Mouse (Mus musculus) ES-E14 (cell line): ENCODE measurements at regions not wholly inside any gene's neighbourhood (a gene's known extent, or its start where the extent isn't known, plus 50 kb on each side); places are given as distances from the start of the nearest gene placed in this dataset.
A peak's percentile ranks its signal among the peaks of the same experiment; 100 is the strongest.

Experiments
- DNase-seq: peaks from one replicate; pipeline ENCODE4 v3.0.0-alpha.2; 2013; ENCODE audit warnings: low read depth, low spot score
- H3K27ac ChIP-seq: 2 replicates; pipeline ENCODE4 v1.5.1; 2012; ENCODE audit warnings: low read depth, mild to moderate bottlenecking, low read length, moderate library complexity, mixed read lengths; ENCODE audit not compliant: poor library complexity, insufficient read depth, severe bottlenecking
- H3K36me3 ChIP-seq: 2 replicates; pipeline ENCODE4 v1.6.1; 2012; ENCODE audit warnings: mild to moderate bottlenecking, low read length, moderate library complexity, mixed read lengths; ENCODE audit not compliant: control insufficient read depth, poor library complexity, insufficient read depth, severe bottlenecking
- H3K4me1 ChIP-seq, 2 experiments: fragments of 150-350 bp in 1 of 2; sonication (generic) in 1 of 2; 2 replicates each; pipeline ENCODE4 v1.6.1; 2012; ENCODE audit warnings: low read length in 2 of 2, mild to moderate bottlenecking in 1 of 2, mixed read lengths in 1 of 2; ENCODE audit not compliant: control insufficient read depth in 2 of 2, insufficient read depth in 2 of 2, poor library complexity in 1 of 2
- H3K4me3 ChIP-seq, 2 experiments: fragments of 150-350 bp in 1 of 2; sonication (generic) in 1 of 2; 2 replicates each; pipeline ENCODE4 v1.5.1; 2012; ENCODE audit warnings: low read length in 2 of 2, low read depth in 1 of 2, mild to moderate bottlenecking in 1 of 2, mixed read lengths in 1 of 2; ENCODE audit not compliant: insufficient read depth in 1 of 2, poor library complexity in 1 of 2, severe bottlenecking in 1 of 2
- H3K9ac ChIP-seq: 2 replicates; pipeline ENCODE4 v1.6.1; 2012; ENCODE audit warnings: low read depth, mild to moderate bottlenecking, low read length, mixed read lengths; ENCODE audit not compliant: poor library complexity, insufficient read depth, severe bottlenecking
- H3K9me3 ChIP-seq: fragments of 150-350 bp; sonication (generic); 2 replicates; pipeline ENCODE4 v1.6.1; 2012; ENCODE audit warnings: low read depth, mild to moderate bottlenecking, low read length; ENCODE audit not compliant: control insufficient read depth, insufficient read depth
- CHD2 ChIP-seq: IDR thresholded peaks from 2 replicates; pipeline ENCODE4 v1.6.1; 2014; ENCODE audit warnings: mild to moderate bottlenecking, low read depth, low read length, inconsistent platforms
- HCFC1 ChIP-seq: IDR thresholded peaks from 2 replicates; pipeline ENCODE4 v1.6.1; 2012; ENCODE audit warnings: low read length, inconsistent platforms, borderline replicate concordance; ENCODE audit not compliant: insufficient read depth
- MAFK ChIP-seq: IDR thresholded peaks from 2 replicates; pipeline ENCODE4 v1.6.1; 2014; ENCODE audit warnings: mild to moderate bottlenecking, low read depth, low read length, inconsistent platforms; ENCODE audit not compliant: insufficient read depth
- ZC3H11A ChIP-seq: IDR thresholded peaks from 2 replicates; pipeline ENCODE4 v1.6.1; 2012; ENCODE audit warnings: low read depth, mild to moderate bottlenecking, inconsistent platforms, low read length, borderline replicate concordance
- ZNF384 ChIP-seq: IDR thresholded peaks from 2 replicates; pipeline ENCODE4 v1.6.1; 2012; ENCODE audit warnings: low read depth, low read length, inconsistent platforms
- in situ Hi-C, 2 experiments: fragments of 600-800 bp; cut with MboI; formaldehyde crosslinking; loops; one replicate each; pipeline ENCODE4 v1.15.1; 2025; ENCODE audit warnings: low sequenced_read_pairs in 2 of 2, inconsistent platforms in 1 of 2; ENCODE audit not compliant: unreplicated experiment in 2 of 2

- TF ChIP-seq ZC3H11A (no peak), HCFC1 (peak; percentile 75), ZNF384 (no peak), MAFK (no peak)
- no peak overlapping the region for H3K9ac ChIP-seq
- H3K4me1 ChIP-seq: no peaks in the 10 kb centered on the region
- no peaks in the 10 kb centered on the region for H3K9me3 ChIP-seq
- no peak overlapping the region for H3K4me3 ChIP-seq
- in situ Hi-C loops: no loop called here
- H3K36me3 ChIP-seq: no peaks in the 10 kb centered on the region
- no peak overlapping the region for H3K27ac ChIP-seq
- no peak for DNase-seq
These were observed 96.7 kb upstream of the Dazl start for GRCm38 (mm10) chr17:50390151-50390550.

GRCm38 (mm10) chr17:50391207-50391606 is 97.8 kb upstream of the Dazl start:
- no peaks in the 10 kb centered on the region for H3K36me3 ChIP-seq
- no peaks in the 10 kb centered on the region for H3K9me3 ChIP-seq
- H3K4me3 ChIP-seq: no peak overlapping the region
- no peaks in the 10 kb centered on the region for H3K4me1 ChIP-seq
- no peak overlapping the region for H3K9ac ChIP-seq
- no peak for DNase-seq
- in situ Hi-C loops: no loop called here
- no peak overlapping the region for H3K27ac ChIP-seq
- TF ChIP-seq HCFC1 (no peak), ZC3H11A (no peak), CHD2 (no peak), ZNF384 (no peak), MAFK (no peak)

GRCm38 (mm10) chr17:50391996-50392395 is 98.6 kb upstream of the Dazl start:
- no peak for DNase-seq
- in situ Hi-C loops: no loop called here
- no peak for TF ChIP-seq ZNF384
- TF ChIP-seq MAFK: no peak
- TF ChIP-seq CHD2: no peak
- no peak for TF ChIP-seq HCFC1
- no peak for TF ChIP-seq ZC3H11A
- no peak overlapping the region for H3K4me3 ChIP-seq
- H3K36me3 ChIP-seq: no peaks in the 10 kb centered on the region
- H3K27ac ChIP-seq: no peak overlapping the region
- no peak overlapping the region for H3K9ac ChIP-seq
- H3K4me1 ChIP-seq: no peaks in the 10 kb centered on the region
- no peaks in the 10 kb centered on the region for H3K9me3 ChIP-seq

GRCm38 (mm10) chr17:50392428-50392827 is 99.0 kb upstream of the Dazl start:
- H3K27ac ChIP-seq: no peak overlapping the region
- in situ Hi-C loops: no loop called here

GRCm38 (mm10) chr17:50392966-50393365 is 99.5 kb upstream of the Dazl start:
- in situ Hi-C loops: no loop called here
- Histone ChIP-seq H3K4me1 (no peaks in the 10 kb centered on the region), H3K9me3 (no peaks in the 10 kb centered on the region), H3K9ac (no peak overlapping the region), H3K36me3 (no peaks in the 10 kb centered on the region), H3K4me3 (no peak overlapping the region), H3K27ac (no peak overlapping the region)
- DNase-seq: no peak
- TF ChIP-seq HCFC1: no peak
- TF ChIP-seq ZNF384: no peak
- no peak for TF ChIP-seq MAFK

More at GRCm38 (mm10) chr17:50392428-50392827, 99.0 kb upstream of the Dazl start:
- Histone ChIP-seq H3K9ac (no peak overlapping the region), H3K4me3 (no peak overlapping the region), H3K9me3 (no peaks in the 10 kb centered on the region), H3K4me1 (no peaks in the 10 kb centered on the region), H3K36me3 (no peaks in the 10 kb centered on the region)
- TF ChIP-seq ZC3H11A (no peak), MAFK (no peak)
- no peak for DNase-seq
